Mouse (Mus musculus): ENCODE data around the gene 1110008L16Rik.

- TF ChIP-seq POLR2A (IDR thresholded peaks at IDR 0.05; ENCODE audit: borderline replicate concordance, control insufficient read depth, low read depth, low read length) (no peak), CTCF (IDR thresholded peaks at IDR 0.05; ENCODE audit: control insufficient read depth, insufficient read depth, low read length) (no peak)
Measured at GRCm38 (mm10) chr12:55325702-55326101, 26.3 kb downstream of the 1110008L16Rik start.
